Mouse (Mus musculus): ENCODE measurements at regions not wholly inside any gene's neighbourhood (a gene's known extent, or its start where the extent isn't known, plus 50 kb on each side); places are given as distances from the start of the nearest gene placed in this dataset.
"Not testable (repeated sequence)": the region's sequence is repeated elsewhere in the genome, so short reads cannot be mapped to it uniquely, and the experiment has no call there.

GRCm38 (mm10) chr1:81632704-81633103 lies 556.0 kb downstream of the Nyap2 start:
- DNase-seq (ENCODE audit: low spot score in 2 of 2) = no peak

- DNase-seq (ENCODE audit: low spot score in 2 of 2) = no peak
These were observed 560.6 kb downstream of the Nyap2 start for GRCm38 (mm10) chr1:81637357-81637756.

GRCm38 (mm10) chr1:81652990-81653717 lies 576.4 kb downstream of the Nyap2 start:
- DNase-seq (ENCODE audit: low spot score in 2 of 2) = no peak

- no peak for DNase-seq (ENCODE audit: low spot score in 2 of 2)
These were observed 571.7 kb upstream of the Gm9747 start for GRCm38 (mm10) chr1:81661245-81661644.

- no peak for DNase-seq (ENCODE audit: low spot score in 2 of 2)
These were observed 561.8 kb upstream of the Gm9747 start for GRCm38 (mm10) chr1:81671142-81671541.

- DNase-seq (ENCODE audit: low spot score in 2 of 2) = no peak
These were observed 561.2 kb upstream of the Gm9747 start for GRCm38 (mm10) chr1:81671725-81672124.

- no peak for DNase-seq (ENCODE audit: low spot score in 2 of 2)
These were observed 557.2 kb upstream of the Gm9747 start for GRCm38 (mm10) chr1:81675576-81676342.

GRCm38 (mm10) chr1:81677768-81678400 lies 555.0 kb upstream of the Gm9747 start:
- DNase-seq (ENCODE audit: low spot score in 2 of 2) = no peak

GRCm38 (mm10) chr1:81696129-81696528 lies 536.8 kb upstream of the Gm9747 start:
- DNase-seq (ENCODE audit: low spot score in 2 of 2) = no peak

- peak in 1 of 2 experiments; percentile 4 for DNase-seq (ENCODE audit: low spot score in 2 of 2)
These were observed 523.7 kb upstream of the Gm9747 start for GRCm38 (mm10) chr1:81709169-81709568.

- DNase-seq (ENCODE audit: low spot score in 2 of 2) = no peak
These were observed 515.8 kb upstream of the Gm9747 start for GRCm38 (mm10) chr1:81717091-81717490.

GRCm38 (mm10) chr1:81718233-81718632 lies 514.7 kb upstream of the Gm9747 start:
- no peak for DNase-seq (ENCODE audit: low spot score in 2 of 2)

GRCm38 (mm10) chr1:81724859-81725258 lies 508.1 kb upstream of the Gm9747 start:
- no peak for DNase-seq (ENCODE audit: low spot score in 2 of 2)

- no peak for DNase-seq (ENCODE audit: low spot score in 2 of 2)
These were observed 506.4 kb upstream of the Gm9747 start for GRCm38 (mm10) chr1:81726268-81727132.

- DNase-seq (ENCODE audit: low spot score in 2 of 2) = no peak
These were observed 495.6 kb upstream of the Gm9747 start for GRCm38 (mm10) chr1:81737111-81737833.

- DNase-seq (ENCODE audit: low spot score in 2 of 2) = no peak
These were observed 494.5 kb upstream of the Gm9747 start for GRCm38 (mm10) chr1:81738384-81738783.

GRCm38 (mm10) chr1:81739392-81739791 lies 493.5 kb upstream of the Gm9747 start:
- no peak for DNase-seq (ENCODE audit: low spot score in 2 of 2)

GRCm38 (mm10) chr1:81739981-81740380 lies 492.9 kb upstream of the Gm9747 start:
- no peak for DNase-seq (ENCODE audit: low spot score in 2 of 2)

- DNase-seq (ENCODE audit: low spot score in 2 of 2) = not testable (repeated sequence)
These were observed 491.0 kb upstream of the Gm9747 start for GRCm38 (mm10) chr1:81741882-81742281.

- peak; percentile 51 to 73 for DNase-seq (ENCODE audit: low spot score in 2 of 2)
These were observed 488.4 kb upstream of the Gm9747 start for GRCm38 (mm10) chr1:81744524-81744923.

Data from urinary bladder, postnatal 36 days (tissue).